Mouse (Mus musculus) liver, adult 2 months (tissue): ENCODE results near the gene Dapk3. TPM values are rescaled to one million over a fixed set of nuclear protein-coding genes. Genes with fewer than 3 reads are reported as not detected.
A peak's percentile ranks its signal among the peaks of the same experiment; 100 is the strongest.

ENCODE experiments used
- DNase-seq: peaks from one replicate; pipeline ENCODE4 v3.0.0-alpha.2; 2011; ENCODE audit warnings: low read depth, low spot score; ENCODE audit errors: extremely low read depth
- H3K27ac ChIP-seq: fragments of 200-500 bp; replicated peaks from 2 replicates; pipeline ENCODE4 v1.5.1; 2012; ENCODE audit warnings: low read depth, mild to moderate bottlenecking, control low read depth, inconsistent platforms, low read length; ENCODE audit not compliant: insufficient read depth
- H3K27me3 ChIP-seq: fragments of 200-500 bp; 2 replicates; pipeline ENCODE4 v1.6.1; 2012; ENCODE audit warnings: mild to moderate bottlenecking, moderate library complexity, low read length, inconsistent platforms; ENCODE audit not compliant: control insufficient read depth, insufficient read depth
- H3K36me3 ChIP-seq: fragments of 200-500 bp; 2 replicates; pipeline ENCODE4 v1.6.1; 2012; ENCODE audit warnings: low read length, inconsistent platforms; ENCODE audit not compliant: control insufficient read depth, insufficient read depth
- H3K4me1 ChIP-seq: fragments of 200-500 bp; 2 replicates; pipeline ENCODE4 v1.6.1; 2011; ENCODE audit warnings: low read length; ENCODE audit not compliant: control insufficient read depth, insufficient read depth
- H3K4me3 ChIP-seq: fragments of 200-500 bp; 2 replicates; pipeline ENCODE4 v1.5.1; 2011; ENCODE audit warnings: low read depth, mild to moderate bottlenecking, control low read depth, low read length, moderate library complexity; ENCODE audit not compliant: insufficient read depth
- H3K79me2 ChIP-seq: fragments of 200-500 bp; 2 replicates; pipeline ENCODE4 v1.6.1; 2012; ENCODE audit warnings: inconsistent platforms, mild to moderate bottlenecking, low read length, moderate library complexity; ENCODE audit not compliant: control insufficient read depth, insufficient read depth
- H3K9ac ChIP-seq: fragments of 200-500 bp; 2 replicates; pipeline ENCODE4 v1.6.1; 2012; ENCODE audit warnings: low read depth, mild to moderate bottlenecking, control low read depth, inconsistent platforms, low read length
- CTCF ChIP-seq: fragments of 200-500 bp; IDR thresholded peaks from 2 replicates; pipeline ENCODE4 v1.5.1; 2011; ENCODE audit warnings: low read depth, low read length, control low read depth
- POLR2A ChIP-seq: fragments of 200-500 bp; IDR thresholded peaks from 2 replicates; pipeline ENCODE4 v1.6.1; 2011; ENCODE audit warnings: low read length, control low read depth; ENCODE audit not compliant: insufficient read depth; ENCODE audit errors: extremely low read depth
- WGBS: fragments of 180-500 bp; shearing (Covaris S2); methylation state at CpG from one replicate; pipeline ENCODE4 v1.1.7; 2018; 5-methylcytosine and 5-hydroxymethylcytosine counted together
- polyA plus RNA-seq: library from polyadenylated mRNA; depleted of rRNA; stranded (reverse); fragments of >200 nt; gene quantifications from 2 replicates; pipeline ENCODE4 v1.2.3, GENCODE M21; 2012
- total RNA-seq: library from RNA; depleted of rRNA; stranded (reverse); fragments of >200 nt; gene quantifications from 2 replicates; pipeline ENCODE4 v1.2.3, GENCODE M21; 2014

Dapk3 gene
- total and polyA plus RNA-seq, 2 experiments, result 14.1 to 44.2 TPM

GRCm38 (mm10) chr10:81198230-81198629 lies 15.4 kb downstream of the Dapk3 start:
- H3K36me3 ChIP-seq, result no peaks in the 10 kb centered on the region
- no peak overlapping the region for H3K4me3 ChIP-seq
- 2% methylated on average over 9 of the region's 9 CpGs for WGBS
- H3K9ac ChIP-seq, result no peak overlapping the region
- TF ChIP-seq CTCF, result peak; percentile 59
- no peak for TF ChIP-seq POLR2A
- no peaks in the 10 kb centered on the region for H3K79me2 ChIP-seq
- H3K27me3 ChIP-seq, result no peaks in the 10 kb centered on the region
- DNase-seq, result no peak
- no peak overlapping the region for H3K27ac ChIP-seq
- H3K4me1 ChIP-seq, result 0 out of 2 replicates have a peak, but pooled peaks cover 1% of the 10 kb centered on the region

- Histone ChIP-seq H3K27me3 (no peaks in the 10 kb centered on the region), H3K9ac (no peak overlapping the region), H3K36me3 (no peaks in the 10 kb centered on the region), H3K4me1 (no peaks in the 10 kb centered on the region), H3K4me3 (no peak overlapping the region), H3K79me2 (no peaks in the 10 kb centered on the region), H3K27ac (no peak overlapping the region)
- 84% methylated on average over 6 of the region's 6 CpGs for WGBS
- TF ChIP-seq POLR2A (no peak), CTCF (no peak)
- no peak for DNase-seq
These were observed 16.2 kb downstream of the Dapk3 start for GRCm38 (mm10) chr10:81198990-81199389.

- no peak overlapping the region for H3K4me3 ChIP-seq
- DNase-seq, result no peak
- no peaks in the 10 kb centered on the region for H3K36me3 ChIP-seq
- H3K9ac ChIP-seq, result no peak overlapping the region
- H3K27ac ChIP-seq, result no peak overlapping the region
- WGBS, result 85% methylated on average over 13 of the region's 13 CpGs
- no peaks in the 10 kb centered on the region for H3K4me1 ChIP-seq
- no peaks in the 10 kb centered on the region for H3K79me2 ChIP-seq
- no peaks in the 10 kb centered on the region for H3K27me3 ChIP-seq
- TF ChIP-seq CTCF (no peak), POLR2A (no peak)
These were observed 17.3 kb downstream of the Dapk3 start for GRCm38 (mm10) chr10:81200141-81200540.

GRCm38 (mm10) chr10:81200605-81201287 lies 17.9 kb downstream of the Dapk3 start:
- no peak overlapping the region for H3K4me3 ChIP-seq
- no peaks in the 10 kb centered on the region for H3K27me3 ChIP-seq
- DNase-seq, result no peak
- no peak for TF ChIP-seq CTCF
- no peak for TF ChIP-seq POLR2A
- no peak overlapping the region for H3K9ac ChIP-seq
- no peaks in the 10 kb centered on the region for H3K79me2 ChIP-seq
- WGBS, result 82% methylated on average over 20 of the region's 20 CpGs
- H3K36me3 ChIP-seq, result no peaks in the 10 kb centered on the region
- H3K27ac ChIP-seq, result no peak overlapping the region
- no peaks in the 10 kb centered on the region for H3K4me1 ChIP-seq

GRCm38 (mm10) chr10:81201807-81202758 lies 19.3 kb downstream of the Dapk3 start, which contains the start of gene Nmrk2:
Gene Nmrk2, minus strand, starts transcription at chr10:81202051.
- H3K27me3 ChIP-seq, result no peaks in the 10 kb centered on the region
- H3K36me3 ChIP-seq, result no peaks in the 10 kb centered on the region
- TF ChIP-seq POLR2A (no peak), CTCF (no peak)
- no peak for DNase-seq
- WGBS, result 76% methylated on average over 13 of the region's 13 CpGs
- H3K9ac ChIP-seq, result no peak within 1 kb of the TSS
- H3K79me2 ChIP-seq, result no peaks in the 10 kb centered on the region
- no peaks in the 10 kb centered on the region for H3K4me1 ChIP-seq
- H3K27ac ChIP-seq, result no peak within 1 kb of the TSS
- H3K4me3 ChIP-seq, result no peak within 1 kb of the TSS
